Mouse (Mus musculus) urinary bladder, postnatal 25 days (tissue): ENCODE measurements at regions not wholly inside any gene's neighbourhood (a gene's known extent, or its start where the extent isn't known, plus 50 kb on each side); places are given as distances from the start of the nearest gene placed in this dataset.

Source experiments
- DNase-seq: peaks from one replicate; pipeline ENCODE4 v3.0.0; 2022; ENCODE audit warnings: low spot score

GRCm38 (mm10) chr5:29870537-29870936 lies 134.8 kb upstream of the Gm5129 start:
- DNase-seq: no peak

DNA sequence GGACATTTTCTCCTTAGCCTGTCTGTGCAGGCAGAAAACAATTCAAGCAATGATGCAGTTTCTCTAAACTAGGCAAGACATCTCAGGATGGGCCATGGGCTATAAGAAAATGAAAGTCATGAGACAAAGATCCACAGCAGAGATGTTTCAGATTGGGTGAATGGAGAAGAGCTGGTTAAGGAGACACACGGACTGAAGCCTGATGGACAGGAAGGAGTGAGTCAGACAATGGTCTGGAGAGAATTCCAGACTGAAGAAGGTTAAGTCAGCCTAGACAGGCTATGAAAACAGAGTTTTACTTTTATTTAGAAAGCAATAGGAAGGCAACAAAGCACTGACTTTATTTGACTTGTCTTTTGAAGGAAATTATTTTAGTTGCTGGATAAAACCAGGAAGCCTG lies 137.5 kb upstream of the Il6 start:
- no peak for DNase-seq

GRCm38 (mm10) chr5:29887267-29887841 lies 125.6 kb upstream of the Il6 start:
- DNase-seq: no peak

DNA sequence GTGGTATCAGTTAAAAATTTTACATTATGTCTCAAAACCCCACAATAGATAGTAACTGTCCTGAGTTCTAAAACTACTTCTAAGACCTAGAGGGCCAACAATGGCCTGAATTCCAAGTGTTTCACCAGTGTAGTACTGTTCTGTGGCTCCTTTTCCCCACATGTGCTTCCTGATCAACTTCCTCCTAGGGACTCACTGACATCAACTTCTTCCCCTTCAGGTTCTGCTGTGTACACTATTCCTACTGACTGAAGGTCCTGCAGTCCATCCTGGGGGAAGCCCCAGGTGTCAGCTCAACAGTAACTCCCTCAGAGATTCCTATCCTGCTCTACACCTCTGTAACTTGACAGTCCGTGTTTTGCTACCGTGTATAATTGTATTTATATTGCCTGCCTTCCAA lies 120.6 kb upstream of the Il6 start:
- DNase-seq: no peak

DNA sequence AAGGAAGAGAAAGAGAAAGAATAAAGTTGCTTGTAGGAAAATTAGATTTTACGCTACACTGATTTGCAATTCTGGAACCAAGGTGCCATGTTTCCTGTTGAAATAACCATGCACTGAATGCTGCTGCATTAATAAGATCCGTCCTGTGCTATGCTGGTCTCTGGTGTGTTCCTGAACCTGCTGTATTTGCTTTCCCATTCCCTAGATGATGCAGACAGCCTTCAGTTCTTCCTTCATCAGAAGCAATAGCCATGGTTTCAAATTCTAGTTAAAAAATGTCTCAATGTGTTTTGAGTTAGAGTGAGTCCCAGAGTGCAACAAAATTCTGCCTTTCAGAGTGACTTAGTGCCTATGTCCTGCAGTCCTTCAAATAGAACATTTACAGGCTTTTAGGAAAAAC lies 120.1 kb upstream of the Il6 start:
- no peak for DNase-seq

DNA sequence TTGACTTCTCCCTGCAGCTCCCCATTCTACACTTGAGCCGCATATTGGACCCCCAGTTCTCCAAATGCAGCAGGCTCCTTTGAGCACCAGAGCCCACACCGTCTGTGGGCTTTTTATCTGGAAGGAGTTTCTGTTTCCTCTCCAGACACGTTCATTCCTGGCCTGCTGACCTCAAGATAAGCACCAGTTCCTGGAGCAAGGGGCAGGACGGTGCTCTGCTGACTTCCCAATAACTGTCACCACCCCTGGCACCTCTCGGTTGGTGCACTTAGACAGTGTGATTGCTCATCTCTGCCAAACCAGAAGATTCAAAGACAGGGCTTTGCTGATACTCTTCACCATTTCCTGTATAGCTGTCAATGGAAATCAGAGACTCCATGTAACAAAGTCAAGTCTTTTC lies 119.1 kb upstream of the Il6 start:
- peak; percentile 6 for DNase-seq

DNA sequence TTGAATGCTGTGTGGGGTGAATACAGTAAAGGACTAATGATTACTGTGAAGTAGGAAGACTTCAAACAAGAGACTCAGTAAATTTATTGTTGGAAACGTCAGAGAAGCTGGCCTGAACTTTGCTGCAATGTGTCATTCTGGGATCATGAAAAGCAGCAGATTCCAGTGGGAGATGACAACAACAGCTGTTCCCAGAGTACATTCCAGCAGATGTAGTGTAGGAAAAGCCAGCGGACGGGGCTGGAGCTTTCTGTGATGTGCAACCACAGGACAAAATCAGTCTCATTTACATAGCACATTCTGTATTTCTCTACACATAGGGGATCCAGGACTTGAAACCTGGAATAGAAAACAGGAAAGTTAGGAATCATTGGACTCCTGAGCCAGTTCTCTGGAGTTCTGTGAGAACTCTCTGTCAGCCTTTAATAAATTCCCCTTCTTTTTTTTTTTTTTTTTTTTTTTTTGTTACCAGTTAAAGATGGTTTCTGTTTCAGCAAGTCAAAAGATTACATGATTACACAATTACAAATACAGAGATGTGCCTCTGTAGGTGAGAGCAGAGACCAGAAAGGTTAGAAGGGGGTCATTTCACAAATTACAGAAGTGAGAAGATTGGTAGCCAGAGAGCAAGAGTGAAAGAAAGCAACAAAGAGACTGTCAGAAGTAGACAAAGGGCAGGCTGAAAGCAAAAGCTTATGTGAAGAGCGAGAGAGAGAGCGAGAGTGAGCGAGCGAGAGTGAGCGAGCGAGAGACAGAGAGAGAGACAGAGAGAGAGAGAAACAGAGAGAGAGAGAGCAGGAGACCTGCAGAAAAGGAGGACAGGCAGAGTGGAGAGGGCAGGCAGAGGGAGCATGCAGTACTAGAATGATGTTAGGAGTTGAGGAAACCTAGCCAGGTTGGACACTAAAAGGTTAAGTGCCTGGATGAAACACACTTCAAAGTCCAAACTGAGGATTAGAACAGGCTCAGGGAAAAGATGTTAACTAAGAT lies 118.0 kb upstream of the Il6 start:
- no peak for DNase-seq

DNA sequence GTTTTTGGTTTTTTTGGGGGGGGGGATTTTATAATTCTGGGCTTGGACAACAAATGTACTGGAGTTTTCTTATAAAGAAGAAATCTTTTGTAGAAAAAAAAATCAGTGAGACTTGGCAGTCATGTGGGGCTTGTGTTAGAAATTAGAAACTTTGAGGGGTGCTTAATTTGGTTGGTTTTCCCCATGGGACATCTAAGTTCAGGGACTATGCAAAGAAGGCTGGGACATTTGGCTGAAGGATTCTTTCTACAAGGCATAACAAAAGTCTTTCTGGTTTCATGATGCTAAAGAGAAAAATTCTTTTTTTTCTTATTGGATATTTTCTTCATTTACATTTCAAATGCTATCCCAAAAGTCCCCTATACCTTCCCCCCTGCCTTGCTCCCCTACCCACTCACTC lies 115.3 kb upstream of the Il6 start:
- DNase-seq: no peak

DNA sequence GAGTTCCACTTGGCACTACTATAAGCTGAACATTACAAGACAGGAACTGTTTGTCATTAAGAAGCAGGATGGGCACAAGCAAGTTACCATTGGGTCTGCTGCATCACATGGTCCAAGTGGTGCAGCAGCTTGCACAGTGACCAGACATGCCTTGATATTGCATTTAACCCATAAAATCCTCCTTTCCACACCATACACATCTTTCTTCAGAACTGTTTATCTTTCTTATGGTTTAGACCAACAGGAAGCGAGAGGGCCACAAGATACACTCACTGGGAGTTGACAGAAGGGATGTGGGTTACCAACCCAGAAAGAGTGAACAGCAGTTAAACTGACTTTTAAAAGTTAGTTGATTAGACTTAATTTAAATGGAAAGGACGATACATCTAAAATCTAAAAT lies 111.2 kb upstream of the Il6 start:
- DNase-seq: no peak

GRCm38 (mm10) chr5:29920295-29920694 lies 92.6 kb upstream of the Il6 start:
- no peak for DNase-seq

- DNase-seq: no peak
These were observed 87.4 kb upstream of the Il6 start for GRCm38 (mm10) chr5:29925527-29925926.

DNA sequence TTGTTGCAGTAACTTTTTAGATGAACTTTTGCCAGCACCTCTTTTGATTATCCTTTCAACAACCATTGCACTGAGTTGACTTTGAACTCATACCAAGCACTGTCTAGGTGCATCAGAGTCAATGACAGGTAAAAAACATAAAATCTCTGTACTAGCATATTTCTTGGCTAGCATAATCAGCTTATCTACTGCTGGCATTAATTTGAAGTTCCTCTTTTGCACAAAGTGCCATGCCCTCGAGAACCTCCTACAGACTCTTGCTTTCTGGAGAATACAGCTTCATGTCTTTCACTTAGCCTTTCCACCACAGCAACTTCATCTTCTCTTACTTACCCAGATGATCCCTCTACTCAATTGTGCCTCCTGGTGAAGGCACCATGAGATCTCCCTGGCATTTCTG lies 85.3 kb upstream of the Il6 start:
- no peak for DNase-seq

DNA sequence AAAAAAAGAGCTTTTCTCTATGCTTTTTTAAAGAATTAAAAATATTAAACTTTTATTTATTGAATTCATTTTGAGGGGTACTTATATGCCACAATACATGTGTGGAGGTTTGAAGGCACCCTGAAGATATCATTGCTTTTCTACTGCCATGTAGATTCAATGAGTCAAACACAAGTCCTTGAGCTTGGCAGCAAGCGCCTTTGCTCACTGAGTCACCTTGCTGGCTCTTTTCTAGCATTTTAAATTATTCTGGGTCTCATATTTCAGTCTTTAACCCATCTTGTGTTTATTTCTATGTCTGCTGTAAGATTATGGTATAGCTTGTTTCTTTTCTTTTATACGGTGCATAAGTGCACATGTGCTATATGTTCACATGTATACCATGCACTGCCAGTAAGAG lies 83.5 kb upstream of the Il6 start:
- no peak for DNase-seq

GRCm38 (mm10) chr5:29947225-29947624 lies 65.7 kb upstream of the Il6 start:
- DNase-seq: no peak

GRCm38 (mm10) chr5:29948161-29948560 lies 64.8 kb upstream of the Il6 start:
- DNase-seq: no peak

DNA sequence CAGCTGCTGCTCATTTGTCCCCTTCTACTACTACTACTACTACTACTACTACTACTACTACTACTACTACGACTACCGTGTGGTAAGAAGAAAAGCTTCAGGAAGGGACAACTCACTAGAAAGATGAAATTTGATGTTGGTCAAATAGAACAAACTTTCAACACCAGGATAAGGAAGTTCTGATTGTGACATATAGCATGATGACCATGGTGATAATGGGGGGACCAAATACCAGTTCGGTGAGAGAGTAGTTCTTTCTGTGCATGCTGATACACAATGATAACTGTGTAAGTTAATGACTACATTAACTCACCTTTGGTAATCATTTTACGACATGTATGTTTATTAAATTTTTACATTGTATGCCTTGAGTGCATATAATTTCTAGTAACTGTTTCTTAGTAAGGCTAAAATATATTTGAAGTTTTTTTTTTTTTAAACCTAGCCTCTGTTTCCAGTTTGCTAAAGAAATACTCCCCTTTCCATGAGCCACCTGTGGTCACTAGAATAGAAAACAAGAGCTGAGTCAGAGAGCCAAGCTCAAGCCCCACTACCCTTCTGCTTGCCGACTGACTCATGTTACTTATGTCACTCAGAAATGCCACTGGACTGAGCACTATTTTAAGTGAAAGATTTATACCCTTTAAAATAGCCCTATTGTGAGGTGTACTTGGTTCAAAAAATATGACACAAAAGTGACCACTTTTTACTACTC lies 62.3 kb upstream of the Il6 start:
- no peak for DNase-seq

DNA sequence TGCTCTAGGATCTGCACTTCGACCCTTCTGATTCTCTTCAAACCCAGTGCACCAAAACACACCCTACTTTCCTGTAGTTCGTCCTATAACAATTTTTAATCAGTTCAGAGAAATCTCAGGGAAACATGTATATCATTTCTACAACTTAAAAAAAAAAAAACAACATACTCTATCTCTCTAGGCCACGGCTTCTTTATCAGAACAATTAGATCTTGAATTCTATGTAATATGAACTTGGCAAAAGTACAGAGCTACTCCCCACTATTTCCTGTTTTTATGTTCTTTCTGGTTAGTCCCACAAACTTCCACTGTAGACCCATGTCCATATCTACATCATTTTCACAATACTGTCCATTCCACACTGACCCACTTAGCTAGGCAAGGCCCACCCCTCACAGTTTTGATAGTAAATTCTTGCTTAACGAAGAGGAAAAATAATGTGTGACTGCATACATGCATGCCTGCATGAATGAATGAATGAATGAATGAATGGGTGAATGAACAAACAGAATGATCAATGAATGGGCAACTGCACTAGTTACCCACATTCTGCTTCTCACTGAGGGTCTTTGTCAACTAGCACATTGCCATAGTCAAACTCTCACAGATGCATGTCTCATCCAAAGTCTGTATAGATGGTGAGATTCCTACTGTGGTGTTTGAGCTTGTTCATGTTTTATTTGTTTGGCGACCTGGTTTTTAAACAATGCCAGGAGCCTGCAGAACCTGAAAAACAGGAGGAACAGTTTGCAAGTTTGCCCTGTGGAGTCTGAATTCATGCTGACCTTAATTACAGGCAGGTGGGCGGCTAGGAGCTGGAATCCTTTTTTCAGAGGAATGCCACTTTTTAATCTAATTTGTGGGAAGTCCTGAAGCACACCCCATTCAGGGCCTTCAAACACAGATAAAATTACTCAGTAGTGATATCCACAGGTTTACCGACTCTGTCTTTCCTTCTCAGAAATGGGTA lies 61.2 kb upstream of the Il6 start:
- peak; percentile 58 for DNase-seq
